ENCODE assay signal across 28 mouse cellular contexts in genomic region chr19:46591575-46591974, GRCm38 (mm10).
"Had no signal": no experiment of that assay in that cellular context is flagged by ENCODE, and none has a peak within 500 bp of the region (broad histone marks: within the 10 kb centered on the region; RNA-seq: fewer than 3 reads in every experiment).

No protein-coding gene starts in this region.

- ATAC-seq: lung, postnatal 0 days; midbrain, embryonic 13.5 days; midbrain, embryonic 16.5 days had no signal

- H3K9ac ChIP-seq: limb, embryonic 12.5 days; limb, embryonic 13.5 days; limb, embryonic 15.5 days; liver, embryonic 13.5 days; liver, embryonic 14.5 days; liver, embryonic 15.5 days; lung, embryonic 14.5 days; lung, embryonic 15.5 days; midbrain, embryonic 12.5 days; midbrain, embryonic 13.5 days had no signal

- H3K27me3 ChIP-seq: limb, embryonic 12.5 days; limb, embryonic 13.5 days; limb, embryonic 15.5 days; liver, embryonic 13.5 days; liver, embryonic 15.5 days; lung, embryonic 15.5 days; megakaryocyte, embryonic 14.5 days; midbrain, embryonic 12.5 days; midbrain, embryonic 13.5 days had no signal

- DNase-seq: layer of hippocampus, postnatal 36 days; left cerebral cortex, postnatal 4 days; liver; liver, embryonic 13.5 days; lung, adult 18-20 months; lung, adult 2 months; lung, embryonic 14.5 days; lung, postnatal 10 days; lung, postnatal 14 days; lung, postnatal 36 days; lung, postnatal 4 days; midbrain, embryonic 14.5 days had no signal

- H3K4me3 ChIP-seq: left cerebral cortex, adult 2 months; limb, embryonic 10.5 days; limb, embryonic 12.5 days; limb, embryonic 13.5 days; limb, embryonic 15.5 days; liver, embryonic 13.5 days; liver, embryonic 15.5 days; lung, embryonic 15.5 days; megakaryocyte, embryonic 14.5 days; midbrain, embryonic 10.5 days; midbrain, embryonic 12.5 days; midbrain, embryonic 13.5 days; myocyte had no signal

- H3K4me2 ChIP-seq: limb, embryonic 12.5 days; limb, embryonic 13.5 days; limb, embryonic 15.5 days; liver, embryonic 13.5 days; liver, embryonic 15.5 days; lung, embryonic 14.5 days; lung, embryonic 15.5 days; midbrain, embryonic 12.5 days; midbrain, embryonic 13.5 days had no signal

- H3K27ac ChIP-seq: left cerebral cortex, adult 2 months; limb, embryonic 10.5 days; limb, embryonic 12.5 days; limb, embryonic 13.5 days; limb, embryonic 15.5 days; liver, embryonic 13.5 days; liver, embryonic 14.5 days; liver, embryonic 15.5 days; lung, embryonic 15.5 days; macrophage; midbrain, embryonic 10.5 days; midbrain, embryonic 12.5 days; midbrain, embryonic 13.5 days had no signal

- H3K4me1 ChIP-seq: limb, embryonic 10.5 days; limb, embryonic 12.5 days; limb, embryonic 13.5 days; limb, embryonic 15.5 days; liver, embryonic 13.5 days; liver, embryonic 15.5 days; lung, embryonic 15.5 days; midbrain, embryonic 10.5 days; midbrain, embryonic 12.5 days; midbrain, embryonic 13.5 days had no signal

- H3K9me3 ChIP-seq: limb, embryonic 10.5 days; limb, embryonic 12.5 days; limb, embryonic 13.5 days; limb, embryonic 15.5 days; liver, embryonic 13.5 days; liver, embryonic 15.5 days; lung, embryonic 15.5 days; megakaryocyte, embryonic 14.5 days; midbrain, embryonic 10.5 days; midbrain, embryonic 12.5 days; midbrain, embryonic 13.5 days had no signal
